Mouse (Mus musculus) thymus, adult 2 months (tissue): ENCODE data around the gene Ripk3. TPM values are rescaled to one million over a fixed set of nuclear protein-coding genes. Genes with fewer than 3 reads are reported as not detected.

Source experiments
- DNase-seq: peaks from one replicate; pipeline ENCODE4 v3.0.0; 2021
- H3K27ac ChIP-seq: fragments of 200-500 bp; 2 replicates; pipeline ENCODE4 v1.5.1; 2012; ENCODE audit warnings: low read length, control low read depth; ENCODE audit not compliant: control insufficient read depth, insufficient read depth
- H3K27me3 ChIP-seq: fragments of 200-500 bp; 2 replicates; pipeline ENCODE4 v1.6.1; 2012; ENCODE audit warnings: mild to moderate bottlenecking, low read length, moderate library complexity, mixed read lengths; ENCODE audit not compliant: control insufficient read depth, insufficient read depth
- H3K36me3 ChIP-seq: fragments of 200-500 bp; 2 replicates; pipeline ENCODE4 v1.6.1; 2012; ENCODE audit warnings: mild to moderate bottlenecking, low read length, moderate library complexity; ENCODE audit not compliant: control insufficient read depth, insufficient read depth
- H3K4me1 ChIP-seq: fragments of 200-500 bp; replicated peaks from 2 replicates; pipeline ENCODE4 v1.6.1; 2012; ENCODE audit warnings: low read length; ENCODE audit not compliant: control insufficient read depth, insufficient read depth
- H3K4me3 ChIP-seq: fragments of 200-500 bp; 2 replicates; pipeline ENCODE4 v1.5.1; 2012; ENCODE audit warnings: mild to moderate bottlenecking, low read length, control low read depth, moderate library complexity; ENCODE audit not compliant: control insufficient read depth, insufficient read depth
- CTCF ChIP-seq: fragments of 200-500 bp; IDR thresholded peaks from 2 replicates; pipeline ENCODE4 v1.5.1; 2012; ENCODE audit warnings: mild to moderate bottlenecking, control low read depth, low read length, moderate library complexity, borderline replicate concordance; ENCODE audit not compliant: control insufficient read depth, poor library complexity, insufficient read depth; ENCODE audit errors: extremely low read depth
- POLR2A ChIP-seq: fragments of 200-500 bp; IDR thresholded peaks from 2 replicates; pipeline ENCODE4 v1.6.1; 2012; ENCODE audit warnings: mild to moderate bottlenecking, low read length, control low read depth, moderate library complexity; ENCODE audit not compliant: control insufficient read depth, poor library complexity, insufficient read depth; ENCODE audit errors: extremely low read depth
- WGBS: fragments of 180-500 bp; shearing (Covaris S2); methylation state at CpG from one replicate; pipeline ENCODE4 v1.1.7; 2018; 5-methylcytosine and 5-hydroxymethylcytosine counted together
- polyA plus RNA-seq: library from polyadenylated mRNA; depleted of rRNA; stranded (reverse); fragments of >200 nt; gene quantifications from 2 replicates; pipeline ENCODE4 v1.2.3, GENCODE M21; 2012

Gene Ripk3
- polyA plus RNA-seq, 1 experiment, result 66.8 TPM

- H3K27ac ChIP-seq, result no peak overlapping the region
- no peak for DNase-seq
Measured at GRCm38 (mm10) chr14:55777806-55778205, 10.9 kb downstream of the Ripk3 start.

DNA sequence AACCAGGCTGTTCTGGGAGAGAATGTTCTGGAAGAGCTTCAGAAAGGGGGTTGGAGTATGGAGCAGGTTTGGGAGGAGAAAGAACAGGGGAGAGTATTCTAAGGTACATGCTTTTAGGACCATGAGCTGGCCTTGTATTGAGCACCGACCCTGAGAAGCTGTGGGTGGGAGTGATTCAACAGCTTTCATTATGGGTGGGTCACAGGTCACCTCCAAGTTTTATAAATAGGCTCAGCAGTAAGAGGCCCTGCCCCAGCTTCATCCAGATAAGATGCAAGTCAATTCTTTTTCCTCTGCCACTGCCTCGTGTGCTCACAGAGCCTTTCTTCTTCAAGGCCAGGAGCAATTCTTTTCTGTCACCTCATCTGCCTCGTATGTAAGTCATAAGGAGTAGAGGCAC lies 11.5 kb downstream of the Ripk3 start:
- no peak overlapping the region for H3K27ac ChIP-seq

More at GRCm38 (mm10) chr14:55777806-55778205, 10.9 kb downstream of the Ripk3 start:
- H3K27me3 ChIP-seq, result no peaks in the 10 kb centered on the region
- TF ChIP-seq POLR2A (no peak), CTCF (no peak)
- H3K4me3 ChIP-seq, result no peak overlapping the region
- H3K36me3 ChIP-seq, result no peaks in the 10 kb centered on the region
- 85% methylated on average over 11 of the region's 11 CpGs for WGBS
- H3K4me1 ChIP-seq, result no peaks in the 10 kb centered on the region

DNA sequence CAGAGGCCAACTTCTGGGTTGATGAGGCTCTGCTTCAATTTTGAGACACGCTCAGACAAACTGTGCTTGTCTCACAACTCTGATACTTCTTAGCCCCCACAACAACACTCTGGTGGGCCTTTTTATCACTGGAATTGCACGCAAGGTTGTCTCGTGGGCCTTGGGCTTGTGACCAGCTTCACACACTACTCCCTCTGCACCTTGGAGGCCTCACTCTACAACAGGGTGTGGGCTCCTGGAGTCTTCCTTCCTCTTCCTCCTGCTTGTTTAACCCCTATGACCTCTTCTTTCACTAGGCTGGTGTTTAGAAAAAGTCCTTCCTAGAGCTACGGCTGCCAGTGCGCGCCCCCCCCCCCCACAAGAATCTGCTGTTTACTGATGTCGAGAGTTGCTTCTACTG lies 12.0 kb downstream of the Ripk3 start:
- Histone ChIP-seq H3K4me1 (no peaks in the 10 kb centered on the region), H3K4me3 (no peak overlapping the region), H3K27me3 (no peaks in the 10 kb centered on the region), H3K27ac (no peak overlapping the region), H3K36me3 (no peaks in the 10 kb centered on the region)
- DNase-seq, result no peak
- WGBS, result 81% methylated on average over 7 of the region's 7 CpGs
- TF ChIP-seq POLR2A (no peak), CTCF (no peak)

More for the DNA sequence above, 11.5 kb downstream of the Ripk3 start:
- Histone ChIP-seq H3K4me3 (no peak overlapping the region), H3K27me3 (no peaks in the 10 kb centered on the region), H3K4me1 (no peaks in the 10 kb centered on the region), H3K36me3 (no peaks in the 10 kb centered on the region)
- no peak for TF ChIP-seq POLR2A
- DNase-seq, result no peak
- 48% methylated on average over 3 of the region's 3 CpGs for WGBS

- 52% methylated on average over 16 of the region's 16 CpGs for WGBS
Measured at GRCm38 (mm10) chr14:55769087-55769703, 19.5 kb downstream of the Ripk3 start.

GRCm38 (mm10) chr14:55768555-55768954 lies 20.1 kb downstream of the Ripk3 start:
- WGBS, result 90% methylated on average over 6 of the region's 6 CpGs
- Histone ChIP-seq H3K27ac (no peak overlapping the region), H3K27me3 (peaks cover 4% of the 10 kb centered on the region; the same call in 1 of the 2 replicates), H3K36me3 (no peaks in the 10 kb centered on the region), H3K4me1 (0 out of 2 replicates have a peak, but pooled peaks cover 4% of the 10 kb centered on the region), H3K4me3 (no peak overlapping the region)
- no peak for DNase-seq
- no peak for TF ChIP-seq POLR2A
- no peak for TF ChIP-seq CTCF

More at GRCm38 (mm10) chr14:55769087-55769703, 19.5 kb downstream of the Ripk3 start:
- TF ChIP-seq POLR2A (no peak), CTCF (no peak)
- no peak for DNase-seq
- Histone ChIP-seq H3K4me3 (no peak overlapping the region), H3K27me3 (peaks cover 2% of the 10 kb centered on the region; the same call in 1 of the 2 replicates), H3K36me3 (no peaks in the 10 kb centered on the region), H3K4me1 (0 out of 2 replicates have a peak, but pooled peaks cover 4% of the 10 kb centered on the region), H3K27ac (no peak overlapping the region)

DNA sequence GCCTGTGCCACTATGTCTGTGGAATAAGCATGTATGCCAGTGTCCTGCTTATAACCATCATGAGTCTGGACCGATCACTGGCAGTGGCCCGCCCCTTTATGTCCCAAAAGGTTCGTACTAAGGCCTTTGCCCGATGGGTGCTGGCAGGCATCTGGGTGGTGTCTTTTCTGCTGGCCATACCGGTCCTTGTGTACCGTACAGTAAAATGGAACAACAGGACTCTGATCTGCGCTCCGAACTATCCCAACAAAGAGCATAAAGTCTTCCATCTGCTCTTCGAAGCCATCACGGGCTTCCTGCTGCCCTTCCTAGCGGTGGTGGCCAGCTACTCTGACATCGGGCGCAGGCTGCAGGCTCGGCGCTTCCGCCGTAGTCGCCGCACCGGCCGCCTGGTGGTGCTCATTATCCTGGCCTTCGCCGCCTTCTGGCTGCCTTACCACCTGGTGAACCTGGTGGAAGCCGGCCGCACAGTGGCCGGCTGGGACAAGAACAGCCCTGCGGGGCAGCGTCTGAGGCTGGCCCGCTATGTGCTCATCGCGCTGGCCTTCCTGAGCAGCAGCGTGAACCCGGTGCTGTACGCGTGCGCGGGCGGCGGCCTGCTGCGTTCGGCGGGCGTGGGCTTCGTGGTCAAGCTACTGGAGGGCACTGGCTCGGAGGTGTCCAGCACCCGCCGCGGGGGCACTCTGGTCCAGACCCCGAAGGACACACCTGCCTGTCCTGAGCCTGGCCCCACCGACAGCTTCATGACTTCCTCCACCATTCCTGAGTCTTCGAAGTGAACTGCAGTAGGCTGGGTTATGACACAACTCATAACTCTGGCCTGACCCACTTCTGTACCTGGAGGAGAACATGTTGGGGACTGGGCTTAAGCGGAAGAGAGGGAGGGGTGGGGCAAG lies 20.9 kb downstream of the Ripk3 start:
- H3K27ac ChIP-seq, result no peak overlapping the region
- peaks cover 4% of the 10 kb centered on the region; the same call in 1 of the 2 replicates for H3K4me1 ChIP-seq
- TF ChIP-seq POLR2A, result no peak
- no peak for TF ChIP-seq CTCF
- no peak for DNase-seq
- H3K36me3 ChIP-seq, result no peaks in the 10 kb centered on the region
- 18% methylated on average over 52 of the region's 52 CpGs for WGBS
- no peak overlapping the region for H3K4me3 ChIP-seq
- peaks cover 4% of the 10 kb centered on the region; the same call in 1 of the 2 replicates for H3K27me3 ChIP-seq
